Mouse (Mus musculus): ENCODE results near the gene Hsd3b1.
"Not testable (repeated sequence)": the region's sequence is repeated elsewhere in the genome, so short reads cannot be mapped to it uniquely, and the experiment has no call there.

Hsd3b1 gene

GRCm38 (mm10) chr3:98859576-98859975 is at the start of gene Hsd3b1:
Gene Hsd3b1 (minus strand): TSS chr3:98859794.
- no peak for DNase-seq (ENCODE audit: low spot score in 2 of 2)

DNA sequence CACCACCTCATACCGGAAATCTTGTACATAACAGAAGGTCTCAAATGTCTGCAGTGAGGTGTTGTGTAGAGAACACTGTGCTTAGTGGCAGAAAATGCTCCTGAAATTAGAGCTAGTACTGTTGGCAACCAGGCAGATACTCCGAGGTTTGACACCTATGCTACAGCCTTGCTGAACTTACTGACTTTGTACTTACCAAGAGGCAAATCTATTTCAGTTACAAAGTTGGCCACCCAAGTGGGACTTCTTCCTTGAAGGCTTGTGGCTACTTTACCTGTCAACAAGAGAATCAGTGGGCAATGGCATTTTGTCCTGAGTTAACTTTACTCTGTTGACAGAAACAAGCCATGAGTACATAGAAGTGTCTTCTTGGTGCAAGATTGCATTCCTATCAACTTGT is 38.0 kb upstream of the Hsd3b1 start:
- DNase-seq (ENCODE audit: low spot score in 2 of 2): no peak

GRCm38 (mm10) chr3:98895071-98895601 is 35.5 kb upstream of the Hsd3b1 start:
- no peak for DNase-seq (ENCODE audit: low spot score in 2 of 2)

GRCm38 (mm10) chr3:98893057-98893772 is 33.6 kb upstream of the Hsd3b1 start, which contains the start of gene Hao2:
Gene Hao2 (minus strand): TSS chr3:98893239.
- DNase-seq (ENCODE audit: low spot score in 2 of 2): no peak

- no peak for DNase-seq (ENCODE audit: low spot score in 2 of 2)
These were observed 30.8 kb upstream of the Hsd3b1 start for GRCm38 (mm10) chr3:98890430-98890829.

DNA sequence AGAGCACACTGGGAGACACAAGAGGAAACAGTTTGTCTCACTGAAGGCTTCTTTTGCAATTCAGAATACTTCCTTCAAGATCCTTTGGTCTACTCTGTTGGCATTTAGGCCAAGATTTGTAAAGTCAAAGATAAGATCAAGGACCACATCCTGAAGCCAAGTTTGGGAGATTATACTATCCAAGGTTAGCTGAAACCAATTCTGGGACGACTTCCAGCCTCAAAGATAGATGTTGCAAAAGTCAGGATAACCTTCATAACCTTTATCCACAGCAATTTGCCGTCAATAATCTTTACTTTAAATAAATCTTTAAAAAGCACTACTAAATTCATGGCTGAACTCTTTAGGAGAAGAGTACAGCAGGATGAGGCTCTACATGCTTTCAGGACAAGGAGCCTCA is 28.6 kb upstream of the Hsd3b1 start:
- no peak for DNase-seq (ENCODE audit: low spot score in 2 of 2)

DNA sequence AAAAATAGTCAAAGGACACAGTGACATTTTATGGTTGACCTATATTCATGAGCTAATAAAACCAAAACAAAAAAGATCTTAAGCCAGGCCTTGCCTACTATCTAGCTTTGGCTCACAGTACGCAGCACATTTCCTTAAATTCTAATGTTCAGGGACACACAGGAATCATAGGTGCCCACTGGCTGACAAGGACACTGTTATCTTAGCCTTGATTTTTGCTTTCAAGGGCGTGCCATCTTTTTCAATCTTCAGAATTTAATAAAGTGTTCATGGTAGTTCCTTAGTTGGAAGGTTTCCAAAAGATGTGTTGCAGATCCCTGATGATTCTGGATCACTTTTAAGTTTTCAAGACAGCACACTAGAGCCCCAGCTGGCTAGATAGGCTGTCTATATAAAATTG is 21.2 kb upstream of the Hsd3b1 start:
- DNase-seq (ENCODE audit: low spot score in 2 of 2): no peak

DNA sequence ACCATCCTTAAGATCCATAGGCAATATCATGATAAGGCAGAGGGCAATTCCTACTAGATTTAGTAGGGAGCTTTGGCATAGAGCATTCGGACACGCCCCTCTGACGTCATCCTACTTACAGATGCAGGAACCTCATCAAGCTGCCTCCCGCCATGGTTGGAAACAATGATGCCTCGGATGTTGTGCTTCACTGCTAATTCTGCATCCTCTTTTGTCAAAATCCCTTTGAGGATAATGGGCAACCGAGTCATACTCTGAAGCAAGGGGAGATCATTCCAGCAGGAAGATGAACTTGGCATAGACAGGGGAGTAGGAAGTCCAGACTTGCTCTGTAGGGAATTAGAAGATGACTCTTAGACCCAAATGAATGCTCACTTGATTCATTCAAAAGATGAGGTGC is 20.6 kb upstream of the Hsd3b1 start:
- no peak for DNase-seq (ENCODE audit: low spot score in 2 of 2)

- DNase-seq (ENCODE audit: low spot score in 2 of 2): no peak
These were observed 8.6 kb upstream of the Hsd3b1 start for GRCm38 (mm10) chr3:98868219-98868618.

GRCm38 (mm10) chr3:98862800-98863199 is 3.2 kb upstream of the Hsd3b1 start:
- DNase-seq (ENCODE audit: low spot score in 2 of 2): no peak

- no peak for DNase-seq (ENCODE audit: low spot score in 2 of 2)
These were observed 1.5 kb downstream of the Hsd3b1 start for GRCm38 (mm10) chr3:98858051-98858450.

GRCm38 (mm10) chr3:98856892-98857291 is 2.7 kb downstream of the Hsd3b1 start:
- no peak for DNase-seq (ENCODE audit: low spot score in 2 of 2)

DNA sequence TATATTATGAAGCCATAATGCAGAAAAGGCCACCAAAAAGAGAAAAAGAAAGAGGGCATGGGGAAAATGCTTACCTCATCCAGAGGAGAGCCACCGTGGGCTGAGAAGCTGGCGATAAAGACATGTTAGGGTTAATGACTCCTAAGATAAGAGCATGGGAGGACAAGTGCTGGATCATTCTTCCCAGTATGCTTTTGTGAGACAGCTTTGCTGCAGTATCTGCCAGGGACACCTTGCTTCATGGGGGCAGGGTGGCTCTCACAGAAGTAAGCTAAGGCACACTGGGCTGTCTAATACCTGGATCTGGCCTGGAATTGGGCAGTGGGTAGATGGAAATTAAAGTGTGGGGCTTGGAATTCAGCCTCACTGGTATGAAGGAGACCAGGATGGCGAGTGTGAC is 4.4 kb downstream of the Hsd3b1 start:
- no peak for DNase-seq (ENCODE audit: low spot score in 2 of 2)

GRCm38 (mm10) chr3:98853685-98854084 is 5.9 kb downstream of the Hsd3b1 start:
- DNase-seq (ENCODE audit: low spot score in 2 of 2): no peak

- DNase-seq (ENCODE audit: low spot score in 2 of 2): no peak
These were observed 6.5 kb downstream of the Hsd3b1 start for GRCm38 (mm10) chr3:98853051-98853450.

DNA sequence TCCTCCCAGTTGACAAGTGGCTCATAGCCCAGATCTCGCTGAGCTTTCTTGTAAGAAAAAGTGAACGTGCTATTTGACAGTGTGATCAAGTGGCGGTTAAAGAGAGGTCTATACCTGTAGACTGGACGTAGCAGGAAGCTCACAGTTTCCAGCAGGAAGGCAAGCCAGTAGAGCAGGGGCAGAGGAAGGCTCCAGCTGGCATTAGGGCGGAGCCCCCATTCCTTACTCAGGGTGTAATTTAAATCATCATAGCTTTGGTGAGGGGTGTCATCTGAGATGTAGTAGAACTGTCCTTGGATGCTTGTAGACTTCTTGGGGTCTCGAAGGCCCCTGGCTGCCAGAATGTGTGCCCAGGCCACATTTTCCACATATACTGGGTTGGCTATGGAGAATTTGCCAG is 7.0 kb downstream of the Hsd3b1 start:
- DNase-seq (ENCODE audit: low spot score in 2 of 2): no peak

DNA sequence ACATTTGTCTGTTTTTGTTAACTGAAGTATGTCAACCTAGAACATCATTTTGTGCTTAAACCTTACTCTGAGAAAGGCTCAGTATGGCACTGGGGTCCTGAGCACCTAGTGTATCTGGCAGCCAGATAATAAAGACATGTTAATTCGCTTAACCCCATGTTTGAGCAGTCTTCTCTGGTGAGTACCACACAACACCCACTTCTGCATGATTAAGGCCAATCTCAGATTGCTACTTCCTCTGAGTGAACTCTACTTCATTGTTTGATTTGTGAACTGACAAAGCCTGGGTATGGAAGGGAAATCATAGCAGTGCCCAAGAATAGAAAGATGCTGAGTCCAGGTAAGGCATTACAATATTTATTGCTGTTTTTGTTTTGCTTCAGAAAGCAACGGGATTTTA is 7.7 kb downstream of the Hsd3b1 start:
- DNase-seq (ENCODE audit: low spot score in 2 of 2): no peak

GRCm38 (mm10) chr3:98850262-98850661 is 9.3 kb downstream of the Hsd3b1 start:
- no peak for DNase-seq (ENCODE audit: low spot score in 2 of 2)

DNA sequence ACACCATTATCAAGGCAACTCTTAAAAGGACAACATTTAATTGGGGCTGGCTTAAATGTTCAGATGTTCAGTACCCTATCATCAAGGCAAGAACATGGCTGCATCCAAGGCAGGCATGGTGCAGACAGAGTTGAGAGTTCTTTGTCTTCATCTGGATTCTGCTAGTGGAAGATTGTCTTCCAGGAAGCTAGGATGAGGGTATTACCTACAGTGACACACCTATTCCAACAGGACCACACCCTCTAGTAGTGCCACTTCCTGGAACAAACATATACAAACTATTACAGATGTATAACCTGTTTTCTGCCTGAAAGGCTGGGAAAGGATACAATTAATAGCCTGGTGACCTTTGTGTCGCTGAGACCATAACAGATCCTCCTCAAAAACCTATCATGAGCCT is 10.7 kb downstream of the Hsd3b1 start:
- no peak for DNase-seq (ENCODE audit: low spot score in 2 of 2)

GRCm38 (mm10) chr3:98814101-98814670 is 45.4 kb downstream of the Hsd3b1 start, which contains the start of gene Hsd3b6:
Gene Hsd3b6 (minus strand): TSS chr3:98814443.
- no peak for DNase-seq (ENCODE audit: low spot score in 2 of 2)

GRCm38 (mm10) chr3:98812653-98813052 is 46.9 kb downstream of the Hsd3b1 start:
- not testable (repeated sequence) for DNase-seq (ENCODE audit: low spot score in 2 of 2)

GRCm38 (mm10) chr3:98805032-98805431 is 54.6 kb downstream of the Hsd3b1 start:
- DNase-seq (ENCODE audit: low spot score in 2 of 2): not testable (repeated sequence)
